Mouse (Mus musculus) MN1 (cell line): Measurements from ENCODE around the gene Snx29.

Source experiments
- DNase-seq: peaks from one replicate; pipeline ENCODE4 v3.0.0-alpha.2; 2016; ENCODE audit warnings: low spot score

Snx29 gene

GRCm38 (mm10) chr16:11450626-11451025 lies 127.9 kb downstream of the Snx29 start:
- DNase-seq = no peak

DNA sequence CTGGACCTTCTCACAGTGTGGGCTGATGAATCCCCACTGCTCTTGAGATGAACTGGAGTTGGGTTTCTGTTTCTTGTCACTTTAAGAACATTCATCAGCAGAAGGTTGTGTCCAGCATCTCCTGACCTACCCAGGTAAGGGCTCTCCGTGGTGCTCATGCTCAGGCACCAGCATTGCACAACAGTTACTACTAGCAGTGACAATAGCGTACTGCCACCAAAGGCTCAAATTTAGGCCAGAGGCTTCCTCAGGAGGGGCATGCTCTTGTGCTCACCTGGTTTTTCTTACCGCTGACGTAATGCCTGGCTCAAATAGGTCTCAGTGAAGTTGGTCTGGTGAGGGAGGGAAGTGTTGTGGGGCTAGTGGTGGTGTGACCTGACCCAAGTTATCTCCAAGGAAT lies 132.2 kb downstream of the Snx29 start:
- no peak for DNase-seq

DNA sequence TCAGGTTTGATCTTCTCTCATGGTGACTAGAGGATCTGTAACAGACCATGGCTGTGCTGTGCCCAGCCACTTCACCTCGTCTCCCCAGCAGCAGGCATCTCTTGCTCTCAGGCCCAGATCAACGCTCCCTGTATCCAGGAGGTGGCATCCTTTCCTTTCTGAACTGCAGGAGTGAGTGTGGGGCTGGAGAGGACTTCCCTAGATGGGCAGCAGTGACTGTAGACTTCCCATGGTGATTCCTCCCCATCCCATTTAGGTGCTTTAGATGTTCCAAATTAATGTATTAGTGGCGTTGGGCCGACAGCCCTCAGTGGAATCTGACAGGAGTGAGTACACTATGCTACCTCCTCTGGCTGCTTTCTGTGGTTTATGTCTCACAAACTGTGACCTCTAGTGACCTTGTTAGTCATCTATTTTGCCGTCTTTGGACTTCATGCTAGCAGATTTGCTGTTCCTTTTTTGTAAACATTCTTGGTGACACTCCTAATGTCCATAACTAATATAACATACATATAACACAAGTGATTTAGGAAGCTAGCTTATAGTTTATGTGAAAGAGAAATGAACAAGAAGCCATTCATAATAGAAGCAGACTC lies 132.9 kb downstream of the Snx29 start:
- peak; percentile 40 for DNase-seq

DNA sequence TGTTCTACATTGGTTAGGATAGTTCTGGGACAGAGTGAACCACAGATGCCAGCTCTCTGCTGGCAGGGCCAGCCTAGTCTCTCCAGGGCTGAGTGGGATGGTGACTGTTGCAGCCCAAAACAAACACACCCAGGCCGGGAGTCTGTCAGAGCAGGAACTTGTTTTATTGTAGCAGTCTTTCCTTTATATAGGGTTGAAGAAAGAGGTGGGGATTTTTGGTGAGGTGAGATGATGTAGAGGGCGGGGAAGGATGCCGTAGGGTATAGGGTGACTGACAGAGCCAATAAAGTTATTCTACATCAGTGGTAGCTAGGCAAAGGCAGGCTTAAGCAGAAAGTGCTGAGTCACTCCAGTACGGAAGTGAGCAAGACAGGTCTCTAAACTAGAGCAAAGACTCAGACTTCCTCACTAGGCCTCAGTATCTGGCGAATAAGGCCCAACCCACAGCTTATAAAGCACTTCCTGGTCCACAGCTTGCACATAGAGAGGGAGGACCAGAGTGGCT lies 133.5 kb downstream of the Snx29 start:
- peak; percentile 41 for DNase-seq

DNA sequence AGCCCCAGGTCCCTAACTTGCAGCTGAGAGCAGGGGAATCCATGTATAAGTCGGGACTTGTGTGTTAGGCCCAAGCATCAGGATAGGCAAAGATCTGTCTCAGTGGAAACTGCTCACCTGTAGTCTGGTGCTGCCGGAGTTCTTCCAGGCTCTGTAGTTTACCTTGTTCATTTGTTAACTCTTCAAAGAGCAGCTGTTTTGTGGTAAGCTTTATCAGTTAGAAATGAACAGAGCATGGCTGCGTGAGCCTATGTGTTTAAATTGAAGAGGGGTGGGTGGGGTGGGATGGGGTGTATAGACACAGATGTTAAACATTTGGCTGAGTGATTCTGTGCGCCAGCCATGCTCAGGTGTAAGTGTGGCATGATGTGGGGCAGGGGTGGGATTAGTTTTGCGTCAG lies 134.4 kb downstream of the Snx29 start:
- no peak for DNase-seq

GRCm38 (mm10) chr16:11457609-11458350 lies 135.1 kb downstream of the Snx29 start:
- peak; percentile 49 for DNase-seq

DNA sequence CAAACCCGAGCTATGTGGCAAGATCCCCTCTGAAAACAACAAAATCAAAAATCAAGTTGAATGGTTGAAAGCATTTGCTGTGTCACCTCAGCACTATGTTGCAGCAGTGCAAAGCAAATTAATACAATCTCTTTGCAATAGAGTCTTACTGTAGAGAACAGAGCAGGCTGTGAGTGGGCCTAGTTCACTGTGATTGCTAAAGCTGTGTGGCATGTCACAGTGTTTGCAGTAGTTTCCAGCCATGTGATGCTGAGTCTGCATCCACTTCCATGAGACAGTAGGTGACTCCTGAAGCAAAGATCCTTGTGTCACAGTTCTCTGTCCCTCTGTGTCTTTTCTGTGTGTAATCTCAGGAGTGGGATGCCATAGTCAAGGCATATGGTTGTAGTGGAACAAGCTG lies 137.5 kb downstream of the Snx29 start:
- no peak for DNase-seq

DNA sequence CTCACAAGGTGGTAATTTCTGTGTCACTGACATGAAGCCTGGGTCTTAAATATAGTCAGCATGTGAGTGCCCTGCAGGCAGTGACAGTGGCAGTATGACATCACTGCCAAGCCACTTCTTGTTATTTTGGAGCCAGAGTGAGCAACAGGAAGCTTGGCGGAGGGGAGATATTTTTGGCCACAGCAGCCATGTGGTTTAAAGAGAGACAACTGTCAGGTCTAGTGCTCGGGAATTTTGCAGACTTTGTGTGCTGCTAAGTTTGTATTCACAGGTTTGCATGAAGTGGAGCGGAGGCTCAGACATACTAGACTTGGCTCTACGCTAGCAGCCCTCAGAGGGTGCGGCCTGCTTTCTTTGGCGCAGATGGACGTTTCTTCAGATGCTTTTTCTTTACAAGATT lies 138.9 kb downstream of the Snx29 start:
- no peak for DNase-seq

DNA sequence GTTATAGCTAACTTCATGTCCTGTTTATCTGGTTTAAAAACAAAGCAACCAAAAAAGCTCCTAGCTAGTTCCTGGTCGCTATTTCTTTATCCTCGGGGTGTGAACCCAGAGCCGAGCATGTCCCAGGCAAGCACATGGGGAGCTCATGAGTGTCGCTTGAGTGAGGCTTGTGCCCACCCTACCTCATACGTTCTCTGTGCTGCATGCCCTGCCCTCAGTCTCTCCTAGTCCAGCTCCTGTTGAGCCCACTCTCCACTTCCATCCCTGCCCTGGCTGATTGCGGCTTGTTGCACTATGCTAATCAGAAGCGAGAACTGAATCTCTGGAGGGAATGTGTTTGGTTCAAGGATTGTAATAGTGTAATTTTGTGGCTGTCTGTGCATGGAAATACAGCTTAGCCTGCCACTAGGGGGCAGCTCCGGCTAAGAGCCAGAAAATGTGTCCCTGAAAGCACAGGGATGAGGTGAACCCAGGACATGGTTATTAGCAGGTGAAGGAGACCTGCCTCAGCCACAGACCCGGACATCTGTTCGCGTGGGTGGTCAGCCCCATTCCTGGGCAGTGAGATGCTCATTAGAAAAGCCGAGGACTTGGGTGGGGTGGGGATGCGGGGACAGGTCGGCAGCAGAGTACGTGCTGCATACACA lies 145.9 kb downstream of the Snx29 start:
- DNase-seq = peak; percentile 59

DNA sequence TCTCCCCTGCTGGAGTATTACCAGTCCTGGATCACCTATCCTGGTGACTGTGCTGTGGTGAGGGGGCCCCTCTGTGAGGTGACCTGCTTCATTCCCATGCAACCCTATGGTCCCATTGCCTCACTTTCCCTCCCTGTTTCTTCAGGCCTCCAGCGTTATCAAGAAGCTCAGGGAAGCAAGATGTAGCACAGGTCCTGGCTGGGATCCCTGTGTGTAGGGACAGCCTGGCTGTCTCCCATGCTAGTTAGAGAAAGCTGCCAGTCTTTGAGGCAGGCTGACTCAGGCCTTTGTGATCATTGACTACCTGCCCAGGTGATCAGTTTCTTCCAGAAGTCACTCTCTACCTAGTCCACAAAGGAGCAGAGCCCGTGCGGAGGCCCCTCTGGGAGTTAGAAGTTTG lies 146.8 kb downstream of the Snx29 start:
- DNase-seq = no peak

- no peak for DNase-seq
Measured at GRCm38 (mm10) chr16:11471246-11471645, 148.5 kb downstream of the Snx29 start.

- peak; percentile 22 for DNase-seq
Measured at GRCm38 (mm10) chr16:11472852-11473251, 150.1 kb downstream of the Snx29 start.

DNA sequence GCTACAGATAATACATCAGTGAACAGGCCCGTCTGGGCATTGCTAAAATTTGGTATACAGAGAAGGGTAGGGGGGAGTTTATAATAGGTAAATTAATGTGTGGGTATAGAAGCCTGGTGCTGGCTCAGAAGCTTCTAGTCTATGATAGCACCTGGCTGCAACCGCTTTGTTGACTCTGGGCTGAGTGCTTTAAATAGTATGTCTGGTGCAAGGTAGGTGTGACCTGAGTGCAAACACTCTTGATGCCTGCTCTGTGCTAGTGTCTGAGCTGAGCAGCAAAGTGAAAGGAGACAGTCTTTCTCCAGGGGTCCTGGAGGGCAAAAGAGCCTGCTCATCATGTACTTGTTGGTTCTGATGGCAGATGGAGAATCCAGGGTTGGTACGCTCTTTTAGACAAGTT lies 150.8 kb downstream of the Snx29 start:
- DNase-seq = no peak

GRCm38 (mm10) chr16:11473893-11474505 lies 151.3 kb downstream of the Snx29 start:
- DNase-seq = no peak

- DNase-seq = no peak
Measured at GRCm38 (mm10) chr16:11475137-11475943, 152.6 kb downstream of the Snx29 start.

DNA sequence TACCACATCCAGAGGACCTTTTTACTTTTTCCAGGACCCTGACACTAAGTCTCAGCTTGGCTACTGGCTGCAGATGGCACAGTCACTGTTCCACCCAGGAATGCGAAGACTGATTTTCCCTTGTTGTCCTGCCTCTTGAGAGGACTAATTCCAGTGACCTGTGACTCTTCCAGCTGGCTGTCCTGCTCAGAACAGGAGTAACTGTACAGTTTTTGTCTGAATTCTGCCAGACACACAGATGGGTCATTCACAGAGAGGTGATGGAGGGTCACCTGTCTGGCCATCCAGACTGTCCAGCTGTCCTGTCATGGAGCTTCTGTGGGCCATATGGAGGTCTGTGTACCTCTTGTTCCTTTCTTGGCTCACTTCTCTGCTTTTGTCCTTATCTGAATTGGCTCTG lies 153.6 kb downstream of the Snx29 start:
- DNase-seq = no peak

DNA sequence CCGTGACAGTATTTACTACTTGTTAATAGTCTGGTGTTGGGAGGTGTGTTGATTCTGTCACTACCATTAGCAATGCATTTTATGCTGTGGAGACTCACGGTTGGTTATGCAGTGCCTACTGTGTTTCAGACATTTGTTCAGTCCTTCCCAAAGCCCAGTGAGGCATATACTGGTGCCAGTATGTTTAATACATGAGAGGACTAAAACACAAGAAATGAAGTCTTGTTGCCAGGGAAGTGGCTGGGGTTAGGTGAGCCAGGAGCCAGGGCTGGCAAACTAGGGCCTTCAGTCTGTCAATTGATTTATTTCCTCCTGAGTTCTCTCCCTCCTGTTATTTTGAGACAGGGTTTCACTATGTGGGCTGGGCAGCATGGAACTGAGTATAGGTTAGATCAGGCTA lies 154.3 kb downstream of the Snx29 start:
- DNase-seq = no peak

DNA sequence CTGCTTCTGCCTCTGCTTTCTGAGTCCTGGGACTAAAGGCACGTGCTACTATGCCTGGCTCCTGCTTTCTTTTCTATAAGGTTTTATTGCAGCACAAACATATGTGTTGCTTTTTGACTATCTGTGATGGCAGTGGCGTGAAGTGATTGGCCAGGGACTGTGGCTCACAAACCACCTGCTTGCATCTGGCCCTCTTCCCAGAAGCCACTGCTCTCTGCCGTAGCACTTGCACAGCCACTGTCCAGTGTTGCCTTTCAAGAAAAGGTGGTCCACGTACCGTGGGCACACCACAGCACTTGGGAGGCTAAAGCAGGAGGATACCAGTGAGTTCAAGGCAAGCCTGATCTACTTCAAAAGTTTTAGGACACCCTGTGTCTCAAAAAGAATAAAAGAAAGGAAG lies 154.9 kb downstream of the Snx29 start:
- DNase-seq = no peak

- DNase-seq = no peak
Measured at GRCm38 (mm10) chr16:11479605-11480004, 156.9 kb downstream of the Snx29 start.

DNA sequence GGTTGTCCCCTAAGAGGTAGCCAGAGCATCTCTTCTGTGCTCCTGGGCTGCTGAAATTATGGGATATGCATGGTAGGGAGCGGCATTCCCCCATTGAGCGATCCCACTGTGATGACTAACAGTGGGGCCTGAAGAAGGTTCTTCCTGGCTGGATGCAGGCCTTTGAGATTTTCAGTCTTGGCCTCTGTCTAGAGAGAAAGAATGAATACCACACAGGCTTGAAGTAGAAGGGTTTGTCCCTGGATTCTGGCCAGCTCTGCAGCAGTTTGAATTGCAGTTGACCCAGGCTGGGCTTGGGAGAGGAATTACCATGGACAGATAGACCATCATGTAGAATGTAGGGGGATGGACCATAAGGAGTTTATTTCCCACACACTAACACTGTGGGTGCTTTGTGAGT lies 159.5 kb downstream of the Snx29 start:
- DNase-seq = no peak

- DNase-seq = no peak
Measured at GRCm38 (mm10) chr16:11494895-11495294, 172.2 kb downstream of the Snx29 start.
